Mouse (Mus musculus): ENCODE results near the gene Zp3. TPM values are rescaled to one million over a fixed set of nuclear protein-coding genes. Genes with fewer than 3 reads are reported as not detected.
A peak's percentile ranks its signal among the peaks of the same experiment; 100 is the strongest.

Gene Zp3
- total RNA-seq (2014; rRNA removed), result 0.99 TPM in 1 of 2 replicates, not detected in the other
- polyA plus RNA-seq (2015; fragmentation: Nextera tagmentation; extraction: Ambion mirVana), result 0.21 and 0.27 TPM in 2 replicates

DNA sequence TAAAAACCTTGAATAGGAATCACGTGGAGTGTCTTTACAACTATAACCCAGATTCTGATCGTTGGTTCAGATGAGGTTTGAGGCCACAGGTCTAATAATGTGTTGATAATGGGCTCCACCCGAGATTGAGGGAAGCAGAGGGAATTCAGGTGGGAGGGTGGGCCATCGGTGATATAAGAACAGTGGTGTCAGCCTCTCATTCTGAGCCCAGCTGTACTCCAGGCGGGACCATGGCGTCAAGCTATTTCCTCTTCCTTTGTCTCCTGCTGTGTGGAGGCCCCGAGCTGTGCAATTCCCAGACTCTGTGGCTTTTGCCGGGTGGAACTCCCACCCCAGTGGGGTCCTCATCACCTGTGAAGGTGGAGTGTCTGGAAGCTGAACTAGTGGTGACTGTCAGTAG lies at the start of gene Zp3:
Gene Zp3, plus strand, starts transcription at position 196 of the 400 bp plus-strand sequence.
- DNase-seq (ENCODE audit: low spot score) (no peak), ATAC-seq (ENCODE audit: low FRiP score) (no peak)
- Histone ChIP-seq H3K4me1 (ENCODE audit: insufficient read depth, low read length) (no peaks in the 10 kb centered on the region), H3K9me3 (ENCODE audit: low read length) (no peaks in the 10 kb centered on the region), H3K27ac (ENCODE audit: low read depth, low read length) (no peak within 1 kb of the TSS), H3K36me3 (ENCODE audit: insufficient read depth, low read length) (no peaks in the 10 kb centered on the region), H3K4me2 (ENCODE audit: low read depth, low read length, poor library complexity, severe bottlenecking) (no peak within 1 kb of the TSS), H3K27me3 (ENCODE audit: insufficient read depth, low read length) (no peaks in the 10 kb centered on the region), H3K4me3 (ENCODE audit: low read depth, low read length) (no peak within 1 kb of the TSS), H3K9ac (replicated peaks; ENCODE audit: low read length, poor library complexity, severe bottlenecking) (no peak within 1 kb of the TSS)
- no peak for TF ChIP-seq CTCF (IDR thresholded peaks at IDR 0.05)
- 72% methylated on average over 8 of the region's 8 CpGs for WGBS

GRCm38 (mm10) chr5:135931526-135931925 lies 48.4 kb upstream of the Zp3 start:
- Histone ChIP-seq H3K27ac (ENCODE audit: low read depth, low read length) (no peak overlapping the region), H3K9me3 (ENCODE audit: low read length) (no peaks in the 10 kb centered on the region), H3K4me1 (ENCODE audit: insufficient read depth, low read length) (no peaks in the 10 kb centered on the region; the same call in 1 of the 2 replicates), H3K9ac (replicated peaks; ENCODE audit: low read length, poor library complexity, severe bottlenecking) (no peak overlapping the region), H3K27me3 (ENCODE audit: insufficient read depth, low read length) (no peaks in the 10 kb centered on the region), H3K4me2 (ENCODE audit: low read depth, low read length, poor library complexity, severe bottlenecking) (peak overlapping the region; percentile 54), H3K4me3 (ENCODE audit: low read depth, low read length) (peak overlapping the region; percentile 10; the same call in 1 of the 2 replicates), H3K36me3 (ENCODE audit: insufficient read depth, low read length) (peaks cover 19% of the 10 kb centered on the region; the same call in 1 of the 2 replicates)
- 89% methylated on average over 9 of the region's 9 CpGs for WGBS
- TF ChIP-seq CTCF (IDR thresholded peaks at IDR 0.05), result no peak
- ATAC-seq (ENCODE audit: low FRiP score), result no peak
- DNase-seq (ENCODE audit: low spot score), result no peak

GRCm38 (mm10) chr5:135932359-135932758 lies 47.5 kb upstream of the Zp3 start:
- H3K9me3 ChIP-seq (ENCODE audit: low read length), result no peaks in the 10 kb centered on the region
- DNase-seq (ENCODE audit: low spot score) (peak; percentile 75), ATAC-seq (ENCODE audit: low FRiP score) (no peak)
- H3K9ac ChIP-seq (replicated peaks; ENCODE audit: low read length, poor library complexity, severe bottlenecking), result peak overlapping the region; percentile 97
- no peaks in the 10 kb centered on the region for H3K27me3 ChIP-seq (ENCODE audit: insufficient read depth, low read length)
- peak overlapping the region; percentile 32; the same call in 1 of the 2 replicates for H3K27ac ChIP-seq (ENCODE audit: low read depth, low read length)
- no peak for TF ChIP-seq CTCF (IDR thresholded peaks at IDR 0.05)
- no peaks in the 10 kb centered on the region; the same call in 1 of the 2 replicates for H3K4me1 ChIP-seq (ENCODE audit: insufficient read depth, low read length)
- 47% methylated on average over 2 of the region's 2 CpGs for WGBS
- H3K36me3 ChIP-seq (ENCODE audit: insufficient read depth, low read length), result 0 out of 2 replicates have a peak, but pooled peaks cover 12% of the 10 kb centered on the region
- H3K4me2 ChIP-seq (ENCODE audit: low read depth, low read length, poor library complexity, severe bottlenecking), result peak overlapping the region; percentile 54
- H3K4me3 ChIP-seq (ENCODE audit: low read depth, low read length), result peak overlapping the region; percentile 65

DNA sequence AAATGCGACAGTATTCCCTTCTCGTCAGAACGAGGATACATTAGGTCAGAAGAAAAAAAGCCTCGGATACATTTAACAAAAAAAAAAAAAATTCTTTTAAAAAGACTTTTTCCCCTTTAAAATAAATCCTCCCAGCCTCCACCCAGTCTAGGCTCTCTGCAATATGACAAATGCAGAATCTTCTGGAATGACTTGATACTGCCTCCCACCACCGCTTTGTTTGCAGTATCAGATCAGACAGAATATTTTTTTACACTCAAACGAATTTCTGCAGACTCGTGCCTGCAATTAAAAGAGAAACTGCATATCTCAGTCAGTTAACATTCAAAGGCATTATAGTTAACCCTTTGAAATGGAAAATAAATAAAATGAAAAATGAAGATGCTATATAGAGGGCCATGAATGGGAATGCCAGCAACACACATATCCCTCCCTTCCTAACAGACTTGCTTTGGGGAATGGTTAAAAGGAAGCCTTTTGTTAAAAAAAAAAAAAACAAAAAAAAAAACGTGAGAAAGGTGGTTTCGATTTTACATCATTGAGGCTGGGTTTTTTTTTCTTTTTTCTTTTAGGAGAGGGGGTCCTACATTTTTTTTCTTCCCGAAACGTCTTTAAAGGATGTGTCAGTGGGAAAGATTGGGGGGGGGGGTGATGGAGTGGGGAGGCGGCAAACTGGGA lies 46.5 kb upstream of the Zp3 start:
- Histone ChIP-seq H3K36me3 (ENCODE audit: insufficient read depth, low read length) (0 out of 2 replicates have a peak, but pooled peaks cover 12% of the 10 kb centered on the region), H3K4me1 (ENCODE audit: insufficient read depth, low read length) (no peaks in the 10 kb centered on the region; the same call in 1 of the 2 replicates), H3K27ac (ENCODE audit: low read depth, low read length) (peak overlapping the region; percentile 99), H3K27me3 (ENCODE audit: insufficient read depth, low read length) (no peaks in the 10 kb centered on the region), H3K4me2 (ENCODE audit: low read depth, low read length, poor library complexity, severe bottlenecking) (peak overlapping the region; percentile 54), H3K9ac (replicated peaks; ENCODE audit: low read length, poor library complexity, severe bottlenecking) (peak overlapping the region; percentile 97), H3K4me3 (ENCODE audit: low read depth, low read length) (peak overlapping the region; percentile 65), H3K9me3 (ENCODE audit: low read length) (no peaks in the 10 kb centered on the region)
- DNase-seq (ENCODE audit: low spot score) (peak; percentile 44), ATAC-seq (ENCODE audit: low FRiP score) (no peak)
- 5% methylated on average over 12 of the region's 12 CpGs for WGBS
- TF ChIP-seq CTCF (IDR thresholded peaks at IDR 0.05), result no peak

DNA sequence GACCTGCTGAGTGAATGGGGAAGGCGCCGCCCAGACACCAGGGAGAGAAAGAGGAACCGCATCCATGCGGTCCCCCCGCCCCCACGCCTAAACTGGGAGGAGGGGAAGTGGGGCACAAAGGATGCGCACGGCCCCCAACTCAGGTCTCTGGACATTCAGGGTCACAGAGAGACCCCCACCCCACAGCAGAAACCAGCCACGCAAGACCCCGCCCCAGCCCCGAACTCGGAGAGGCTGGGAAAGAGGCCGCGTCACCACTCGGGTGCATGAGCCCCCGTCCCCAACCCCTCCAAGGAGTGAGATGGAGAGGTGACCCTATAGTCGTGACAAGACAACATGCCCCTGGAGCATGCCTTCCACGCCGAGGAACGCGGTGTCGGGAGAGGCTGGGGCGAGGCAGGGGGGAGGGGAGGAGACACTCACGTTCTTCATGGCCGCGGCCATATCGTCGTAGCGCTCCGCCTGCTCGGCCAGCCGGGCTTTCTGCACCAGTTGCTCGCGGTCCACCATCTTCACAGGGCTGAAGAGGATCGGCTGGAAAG lies 45.9 kb upstream of the Zp3 start:
- Histone ChIP-seq H3K9me3 (ENCODE audit: low read length) (no peaks in the 10 kb centered on the region), H3K4me1 (ENCODE audit: insufficient read depth, low read length) (no peaks in the 10 kb centered on the region; the same call in 1 of the 2 replicates), H3K27me3 (ENCODE audit: insufficient read depth, low read length) (no peaks in the 10 kb centered on the region), H3K4me3 (ENCODE audit: low read depth, low read length) (peak overlapping the region; percentile 65), H3K36me3 (ENCODE audit: insufficient read depth, low read length) (0 out of 2 replicates have a peak, but pooled peaks cover 11% of the 10 kb centered on the region), H3K9ac (replicated peaks; ENCODE audit: low read length, poor library complexity, severe bottlenecking) (peak overlapping the region; percentile 97), H3K4me2 (ENCODE audit: low read depth, low read length, poor library complexity, severe bottlenecking) (peak overlapping the region; percentile 54), H3K27ac (ENCODE audit: low read depth, low read length) (peak overlapping the region; percentile 99)
- DNase-seq (ENCODE audit: low spot score), result peak; percentile 76
- TF ChIP-seq CTCF (IDR thresholded peaks at IDR 0.05), result no peak
- ATAC-seq (ENCODE audit: low FRiP score), result peak; percentile 78
- WGBS, result under 1% methylated on average over 35 of the region's 35 CpGs

Data from midbrain, postnatal 0 days (tissue).